Mouse (Mus musculus) layer of hippocampus, postnatal 25 days (tissue): ENCODE measurements around the gene Stx19. TPM values are rescaled to one million over a fixed set of nuclear protein-coding genes. Genes with fewer than 3 reads are reported as not detected.
A peak's percentile ranks its signal among the peaks of the same experiment; 100 is the strongest.

Experiments used
- DNase-seq, 2 experiments: peaks; one replicate each; pipeline ENCODE4 v3.0.0; 2022; ENCODE audit warnings: mixed read lengths in 2 of 2, low spot score in 1 of 2; ENCODE audit errors: extremely low spot score in 1 of 2
- total RNA-seq, 2 experiments: library from RNA; stranded (reverse); gene quantifications; 2 replicates each; pipeline ENCODE4 v1.2.3; 2021

Stx19 gene
- total RNA-seq = not detected

GRCm38 (mm10) chr16:62814491-62814890, at the start of gene Stx19:
Stx19 (plus strand) TSS chr16:62814676.
- no peak for DNase-seq

GRCm38 (mm10) chr16:62773462-62773861, 41.0 kb upstream of the Stx19 start:
- DNase-seq = no peak

- no peak for DNase-seq
Observed at GRCm38 (mm10) chr16:62776034-62776433, 38.4 kb upstream of the Stx19 start.

DNA sequence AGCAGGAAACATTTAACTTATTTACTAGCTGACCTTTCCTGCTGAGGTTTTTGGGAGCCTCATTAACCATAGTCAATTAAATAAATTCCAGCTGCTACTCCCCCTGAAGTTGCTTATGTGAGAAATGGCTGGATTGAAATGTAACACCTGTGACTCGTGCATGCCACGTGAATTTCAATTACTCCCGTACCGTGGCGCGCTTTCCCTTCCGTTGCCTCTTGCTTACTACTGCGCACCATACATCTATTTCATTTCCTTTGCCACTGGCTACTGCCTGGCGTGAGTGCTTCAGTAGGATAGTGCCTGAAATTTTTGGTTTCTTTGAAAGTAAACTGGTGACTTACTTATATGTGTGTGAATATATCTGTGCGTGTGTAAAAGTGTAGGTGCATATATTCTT, 36.2 kb upstream of the Stx19 start:
- no peak for DNase-seq

DNA sequence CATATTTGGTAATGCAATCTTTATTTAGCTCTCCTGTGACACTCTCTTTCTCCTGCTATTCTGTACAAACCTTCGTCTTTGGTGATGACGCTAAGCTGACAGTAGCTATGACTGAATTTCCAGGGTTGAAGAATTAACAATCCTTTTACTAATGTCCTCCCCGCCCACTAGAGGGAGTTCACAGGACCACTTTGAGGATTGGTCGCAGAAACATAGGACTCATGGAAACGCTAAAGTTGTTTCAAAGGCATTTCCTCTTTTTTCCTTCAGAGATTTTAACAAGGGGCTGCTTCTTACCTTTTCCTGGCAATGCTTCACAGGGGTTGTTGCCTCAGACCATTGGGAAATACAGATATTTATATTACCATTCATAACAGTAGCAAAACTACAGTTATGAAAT, 32.2 kb upstream of the Stx19 start:
- no peak for DNase-seq

GRCm38 (mm10) chr16:62786621-62787331, 27.7 kb upstream of the Stx19 start, which contains the start of gene Nsun3:
Nsun3 (minus strand) TSS chr16:62786818.
- DNase-seq = peak; percentile 77 to 79

DNA sequence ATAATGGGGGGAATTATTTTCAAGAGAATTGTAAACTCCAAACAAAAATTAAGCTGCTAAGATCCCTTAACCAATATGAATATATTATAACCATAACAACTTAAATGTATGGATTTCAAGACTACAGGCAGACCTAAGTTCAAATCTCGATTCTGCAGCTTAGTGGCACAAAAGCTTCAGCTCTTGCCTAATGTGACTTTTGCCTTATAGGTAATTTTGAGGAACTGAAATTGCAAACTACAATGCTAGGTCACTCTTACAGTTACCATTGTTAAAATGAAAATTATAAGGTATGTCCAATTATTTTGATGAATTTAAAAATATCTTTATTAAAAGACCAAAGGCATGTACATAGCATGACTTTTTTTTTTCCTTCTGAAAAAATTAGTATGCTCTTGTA, 17.9 kb upstream of the Stx19 start:
- DNase-seq = no peak

DNA sequence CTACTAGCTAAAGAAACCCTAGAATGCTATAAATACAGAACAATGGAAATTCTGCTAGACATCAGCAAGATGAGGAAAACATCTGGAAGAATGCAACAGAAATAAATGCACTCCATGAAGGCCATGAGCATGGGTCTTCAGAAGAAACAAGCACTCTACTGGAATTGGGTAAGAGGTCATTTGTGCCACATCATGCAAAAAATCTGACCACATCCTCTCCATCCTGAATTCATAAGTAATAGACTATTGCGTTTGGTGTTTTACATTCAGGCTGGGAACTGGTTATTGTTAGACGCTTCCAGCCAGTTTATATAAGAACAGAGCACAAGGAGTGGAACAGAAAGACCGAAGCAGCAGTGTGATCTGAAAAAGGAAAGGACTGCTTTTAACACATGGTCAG, 15.7 kb upstream of the Stx19 start:
- no peak for DNase-seq

DNA sequence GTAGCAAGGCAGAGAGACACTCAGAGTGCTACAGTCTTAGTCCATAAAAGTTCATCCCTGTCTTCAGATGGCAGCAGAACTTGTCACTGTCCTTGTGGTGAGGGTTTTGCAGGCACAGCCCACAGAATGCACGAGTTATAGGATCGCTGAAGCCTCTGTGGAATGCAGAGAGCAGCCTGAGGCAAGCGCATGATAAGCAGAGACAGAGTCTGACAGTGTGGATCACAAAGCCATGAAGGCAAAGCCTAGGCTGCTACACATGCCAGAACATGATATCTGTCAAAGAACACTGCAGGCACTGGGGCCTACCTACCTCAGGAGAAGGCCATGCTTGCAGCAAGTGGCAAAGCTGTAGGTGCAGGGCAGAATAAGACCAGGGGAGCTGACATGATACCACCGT, 15.1 kb upstream of the Stx19 start:
- no peak for DNase-seq

- no peak for DNase-seq
Observed at GRCm38 (mm10) chr16:62799839-62800238, 14.6 kb upstream of the Stx19 start.

DNA sequence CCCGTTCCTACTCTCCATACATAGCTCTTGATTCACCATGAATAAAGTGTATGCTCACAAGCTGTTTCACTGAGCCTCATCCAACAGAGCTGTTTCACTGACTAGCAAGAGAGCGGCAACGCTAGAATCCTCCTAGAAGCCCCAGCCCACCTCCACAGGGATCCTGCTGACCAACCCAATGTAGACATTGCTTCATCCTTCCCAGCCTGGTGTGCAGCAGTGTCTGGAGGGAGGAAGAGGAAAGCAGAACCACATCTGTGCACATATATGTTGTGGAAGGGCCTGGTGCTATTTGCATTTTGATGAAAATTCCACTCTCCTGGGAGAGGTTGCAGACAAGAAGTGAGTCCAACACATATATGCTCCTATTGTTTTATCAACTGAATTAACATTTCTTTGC, 9.9 kb upstream of the Stx19 start:
- no peak for DNase-seq

GRCm38 (mm10) chr16:62807249-62807979, 7.1 kb upstream of the Stx19 start:
- no peak for DNase-seq

GRCm38 (mm10) chr16:62810855-62811254, 3.6 kb upstream of the Stx19 start:
- no peak for DNase-seq

DNA sequence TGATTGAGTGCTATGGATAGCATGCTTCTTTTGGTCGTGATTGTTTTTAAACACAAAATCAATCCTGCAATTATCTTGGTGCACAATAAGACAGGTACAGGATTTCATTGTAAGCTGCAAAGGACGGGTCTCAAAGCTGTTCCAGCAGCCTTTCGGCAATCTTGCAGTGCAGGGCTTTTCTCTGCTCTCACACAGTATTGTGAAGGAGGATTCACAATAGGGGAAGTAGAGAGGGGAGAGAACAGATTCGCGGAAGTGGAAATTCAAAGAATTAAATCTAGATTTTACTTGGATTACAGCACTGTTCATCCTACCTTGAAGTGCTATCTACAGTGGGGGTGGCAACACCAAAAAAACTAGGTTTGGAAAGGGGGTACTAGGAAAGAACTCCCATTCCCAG, 686 bp upstream of the Stx19 start:
- DNase-seq = no peak

DNA sequence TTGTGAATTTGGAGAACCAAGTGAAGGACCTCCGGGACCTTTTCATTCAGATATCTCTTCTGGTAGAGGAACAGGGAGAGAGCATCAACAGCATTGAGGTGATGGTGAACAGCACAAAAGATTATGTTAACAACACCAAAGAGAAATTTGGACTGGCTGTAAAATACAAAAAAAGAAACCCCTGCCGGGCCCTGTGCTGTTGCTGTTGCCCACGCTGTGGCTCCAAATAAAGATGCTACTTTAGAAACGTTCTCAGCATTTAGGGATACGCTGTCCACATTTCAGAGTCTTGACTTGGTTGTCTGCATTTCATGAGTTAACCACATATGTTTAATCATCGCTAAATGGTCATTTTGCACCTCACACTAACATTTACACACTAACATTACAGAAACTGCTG, 8.0 kb downstream of the Stx19 start:
- no peak for DNase-seq

GRCm38 (mm10) chr16:62826156-62827001, 11.9 kb downstream of the Stx19 start:
- no peak for DNase-seq

- no peak for DNase-seq
Observed at GRCm38 (mm10) chr16:62832027-62832426, 17.6 kb downstream of the Stx19 start.

- DNase-seq = no peak
Observed at GRCm38 (mm10) chr16:62832481-62832880, 18.0 kb downstream of the Stx19 start.

DNA sequence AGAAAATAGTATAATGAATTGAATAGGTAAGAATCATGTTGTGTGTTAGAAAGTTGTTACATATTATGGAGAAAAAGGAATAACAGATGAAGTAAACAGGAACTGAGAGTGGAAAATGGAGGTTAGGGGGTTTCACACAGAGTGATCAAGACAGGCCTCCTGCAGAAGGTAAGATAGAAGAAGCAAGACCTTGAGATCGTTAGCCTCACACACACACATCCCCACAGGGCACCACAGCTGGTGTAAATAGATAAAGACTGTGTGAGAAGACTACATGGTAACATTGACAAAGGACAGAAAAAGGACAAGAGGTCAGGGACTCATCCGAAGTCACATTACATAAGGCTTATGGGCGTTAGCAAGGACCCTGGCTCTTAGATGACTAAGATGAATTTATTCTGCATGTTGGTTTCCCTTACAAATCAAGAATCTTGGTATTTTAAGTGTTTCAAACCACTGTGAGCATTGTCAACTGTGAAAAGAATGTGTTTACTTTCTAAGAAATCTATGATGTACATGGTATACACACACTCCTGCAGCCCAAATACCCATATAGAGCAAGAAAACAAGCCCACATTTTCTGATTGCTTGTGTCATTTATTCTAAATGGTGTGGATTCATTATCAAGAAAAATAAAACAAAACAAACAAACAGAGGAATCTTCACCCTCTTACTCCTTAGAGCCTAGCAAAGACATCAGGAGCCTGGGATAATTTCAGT, 19.7 kb downstream of the Stx19 start:
- no peak for DNase-seq

GRCm38 (mm10) chr16:62845341-62845740, 30.9 kb downstream of the Stx19 start:
- DNase-seq = no peak
